Mouse (Mus musculus) MEL (cell line): ENCODE measurements at regions not wholly inside any gene's neighbourhood (a gene's known extent, or its start where the extent isn't known, plus 50 kb on each side); places are given as distances from the start of the nearest gene placed in this dataset.

Source experiments
- DNase-seq: peaks from one replicate; pipeline ENCODE4 v3.0.0; 2011; ENCODE audit warnings: low read depth, low spot score
- H3K27ac ChIP-seq: 2 replicates; pipeline ENCODE4 v1.5.1; 2012; ENCODE audit warnings: low read depth, mild to moderate bottlenecking, control low read depth, low read length, moderate library complexity; ENCODE audit not compliant: control insufficient read depth
- H3K27me3 ChIP-seq, 2 experiments: fragments of 150-350 bp in 1 of 2; sonication (generic) in 1 of 2; 2 replicates each; pipeline ENCODE4 v1.6.1; 2012; ENCODE audit warnings: low read length in 2 of 2, mild to moderate bottlenecking in 2 of 2, improper control_type of control experiment in 1 of 2, moderate library complexity in 1 of 2; ENCODE audit not compliant: insufficient read depth in 2 of 2, control insufficient read depth in 1 of 2
- H3K36me3 ChIP-seq, 2 experiments: 2 replicates each; pipeline ENCODE4 v1.6.1; 2012 to 2014; ENCODE audit warnings: low read length in 2 of 2, improper control_type of control experiment in 1 of 2, inconsistent platforms in 1 of 2, mild to moderate bottlenecking in 1 of 2; ENCODE audit not compliant: insufficient read depth in 2 of 2, control insufficient read depth in 1 of 2
- H3K4me1 ChIP-seq, 2 experiments: fragments of 150-350 bp in 1 of 2; sonication (generic) in 1 of 2; 2 replicates each; pipeline ENCODE4 v1.6.1; 2012; ENCODE audit warnings: low read length in 2 of 2, improper control_type of control experiment in 1 of 2, mild to moderate bottlenecking in 1 of 2; ENCODE audit not compliant: insufficient read depth in 2 of 2, control insufficient read depth in 1 of 2
- H3K4me3 ChIP-seq, 2 experiments: fragments of 150-350 bp in 1 of 2; sonication (generic) in 1 of 2; 2 replicates each; pipeline ENCODE4 v1.5.1; 2012; ENCODE audit warnings: low read depth in 2 of 2, low read length in 2 of 2, mild to moderate bottlenecking in 2 of 2, moderate library complexity in 2 of 2, control low read depth in 1 of 2, improper control_type of control experiment in 1 of 2; ENCODE audit not compliant: control insufficient read depth in 1 of 2, insufficient read depth in 1 of 2
- H3K79me2 ChIP-seq: 2 replicates; pipeline ENCODE4 v1.6.1; 2012; ENCODE audit warnings: mild to moderate bottlenecking, low read length, moderate library complexity; ENCODE audit not compliant: control insufficient read depth, poor library complexity, insufficient read depth
- H3K9ac ChIP-seq: 2 replicates; pipeline ENCODE4 v1.6.1; 2012; ENCODE audit warnings: low read depth, mild to moderate bottlenecking, control low read depth, low read length, moderate library complexity; ENCODE audit not compliant: control insufficient read depth, poor library complexity, severe bottlenecking
- H3K9me3 ChIP-seq: fragments of 150-350 bp; sonication (generic); replicated peaks from 2 replicates; pipeline ENCODE4 v1.6.1; 2012; ENCODE audit warnings: mild to moderate bottlenecking, low read length, improper control_type of control experiment, moderate library complexity; ENCODE audit not compliant: insufficient read depth
- BHLHE40 ChIP-seq: IDR thresholded peaks from 2 replicates; pipeline ENCODE4 v1.6.1; 2012; ENCODE audit warnings: low read depth, mild to moderate bottlenecking, inconsistent platforms, low read length, improper control_type of control experiment, borderline replicate concordance
- CTCF ChIP-seq, 3 experiments: IDR thresholded peaks in 2 of 3; conservative IDR thresholded peaks in 1 of 3; 2 replicates each; pipeline ENCODE4 v1.5.1; 2011 to 2012; ENCODE audit warnings: low read length in 3 of 3, low read depth in 2 of 3, mild to moderate bottlenecking in 2 of 3, improper control_type of control experiment in 1 of 3, inconsistent platforms in 1 of 3, mixed read lengths in 1 of 3, moderate library complexity in 1 of 3; ENCODE audit not compliant: control insufficient read depth in 1 of 3, insufficient read depth in 1 of 3, poor library complexity in 1 of 3, severe bottlenecking in 1 of 3
- E2F4 ChIP-seq: IDR thresholded peaks from 2 replicates; pipeline ENCODE4 v1.6.1; 2011; ENCODE audit warnings: low read depth, low read length, improper control_type of control experiment, borderline replicate concordance
- ELF1 ChIP-seq: IDR thresholded peaks from 2 replicates; pipeline ENCODE4 v1.6.1; 2014; ENCODE audit warnings: low read depth, mild to moderate bottlenecking, inconsistent platforms, low read length, improper control_type of control experiment, moderate library complexity
- EP300 ChIP-seq, 2 experiments: IDR thresholded peaks; 2 replicates each; pipeline ENCODE4 v1.6.1; 2011; ENCODE audit warnings: improper control_type of control experiment in 2 of 2, low read length in 2 of 2, low read depth in 1 of 2, mild to moderate bottlenecking in 1 of 2
- ETS1 ChIP-seq: IDR thresholded peaks from 2 replicates; pipeline ENCODE4 v1.6.1; 2012; ENCODE audit warnings: low read depth, mild to moderate bottlenecking, inconsistent platforms, low read length, improper control_type of control experiment, moderate library complexity
- GABPA ChIP-seq: IDR thresholded peaks from 2 replicates; pipeline ENCODE4 v1.6.1; 2012; ENCODE audit warnings: low read depth, mild to moderate bottlenecking, inconsistent platforms, low read length, improper control_type of control experiment, moderate library complexity
- HCFC1 ChIP-seq: IDR thresholded peaks from 2 replicates; pipeline ENCODE4 v1.6.1; 2012; ENCODE audit warnings: low read depth, mild to moderate bottlenecking, inconsistent platforms, low read length, improper control_type of control experiment, moderate library complexity
- JUND ChIP-seq: IDR thresholded peaks from 2 replicates; pipeline ENCODE4 v1.6.1; 2011; ENCODE audit warnings: low read depth, mild to moderate bottlenecking, improper control_type of control experiment, low read length
- MAX ChIP-seq: IDR thresholded peaks from 2 replicates; pipeline ENCODE4 v1.6.1; 2011; ENCODE audit warnings: low read length, improper control_type of control experiment
- MAZ ChIP-seq: IDR thresholded peaks from 2 replicates; pipeline ENCODE4 v1.6.1; 2012; ENCODE audit warnings: low read depth, mild to moderate bottlenecking, inconsistent platforms, low read length, improper control_type of control experiment
- MYC ChIP-seq: IDR thresholded peaks from 2 replicates; pipeline ENCODE4 v1.6.1; 2011; ENCODE audit warnings: low read depth, mild to moderate bottlenecking, low read length, improper control_type of control experiment, moderate library complexity
- POLR2AphosphoS2 ChIP-seq: IDR thresholded peaks from 2 replicates; pipeline ENCODE4 v1.6.1; 2011; ENCODE audit warnings: low read length, improper control_type of control experiment
- SIN3A ChIP-seq: IDR thresholded peaks from 2 replicates; pipeline ENCODE4 v1.6.1; 2012; ENCODE audit warnings: low read length, improper control_type of control experiment, inconsistent platforms
- SMC3 ChIP-seq: IDR thresholded peaks from 2 replicates; pipeline ENCODE4 v1.6.1; 2011; ENCODE audit warnings: low read depth, low read length, improper control_type of control experiment
- TCF12 ChIP-seq: IDR thresholded peaks from 2 replicates; pipeline ENCODE4 v1.6.1; 2014; ENCODE audit warnings: low read depth, mild to moderate bottlenecking, inconsistent platforms, low read length, improper control_type of control experiment, moderate library complexity
- UBTF ChIP-seq: IDR thresholded peaks from 2 replicates; pipeline ENCODE4 v1.6.1; 2012; ENCODE audit warnings: low read depth, mild to moderate bottlenecking, inconsistent platforms, low read length, improper control_type of control experiment, moderate library complexity, borderline replicate concordance; ENCODE audit not compliant: insufficient read depth
- ZMIZ1 ChIP-seq: IDR thresholded peaks from 2 replicates; pipeline ENCODE4 v1.6.1; 2012; ENCODE audit warnings: low read depth, mild to moderate bottlenecking, inconsistent platforms, low read length, improper control_type of control experiment, moderate library complexity
- ZNF384 ChIP-seq: IDR thresholded peaks from 2 replicates; pipeline ENCODE4 v1.6.1; 2012; ENCODE audit warnings: low read depth, mild to moderate bottlenecking, inconsistent platforms, low read length, improper control_type of control experiment

DNA sequence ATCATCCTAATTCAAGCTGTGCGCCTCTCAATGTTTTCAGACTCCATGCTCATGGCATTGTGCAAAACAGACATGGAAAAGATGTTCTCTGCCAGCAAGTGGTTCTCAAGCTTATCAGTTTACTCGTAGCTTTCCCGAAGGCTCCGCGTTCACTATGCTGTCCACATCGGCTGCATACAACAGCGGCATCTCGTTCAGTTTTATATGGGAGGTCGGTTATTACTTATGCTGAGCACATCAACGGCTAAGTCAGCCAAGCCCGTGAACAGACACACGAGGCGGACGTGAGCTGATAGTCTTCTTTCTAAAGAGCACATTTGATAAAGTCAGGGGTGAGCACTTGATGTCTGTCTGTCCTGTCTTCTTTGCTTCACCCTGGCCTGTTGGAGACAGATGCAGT, 179.0 kb downstream of the Cog6 start:
- no peak for TF ChIP-seq TCF12
- TF ChIP-seq UBTF: no peak
- no peak for TF ChIP-seq MYC
- TF ChIP-seq HCFC1: no peak
- DNase-seq: no peak
- Histone ChIP-seq H3K9me3 (no peaks in the 10 kb centered on the region), H3K27me3 (no peaks in the 10 kb centered on the region), H3K9ac (no peak overlapping the region), H3K4me3 (no peak overlapping the region), H3K27ac (no peak overlapping the region), H3K79me2 (no peaks in the 10 kb centered on the region), H3K4me1 (no peaks in the 10 kb centered on the region), H3K36me3 (no peaks in the 10 kb centered on the region)

DNA sequence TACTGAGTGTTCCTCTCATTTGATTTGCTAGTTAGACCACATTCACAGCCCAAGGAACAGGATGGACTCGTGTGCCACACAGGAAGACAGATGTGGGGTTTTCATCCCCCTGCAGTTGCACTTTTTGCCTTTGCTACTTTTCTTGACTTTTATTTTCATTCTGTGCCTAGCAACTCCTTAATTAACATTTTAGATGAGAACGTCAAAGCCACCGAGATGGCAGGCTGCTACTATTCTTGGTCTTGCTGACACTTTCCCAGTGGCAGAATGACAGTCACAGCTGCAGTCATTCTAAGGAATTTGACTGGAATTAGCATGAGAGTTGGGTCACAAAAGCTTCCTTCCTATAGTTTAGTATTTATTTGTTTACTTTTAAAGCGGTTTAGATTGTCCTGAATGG, 179.5 kb downstream of the Cog6 start:
- Histone ChIP-seq H3K4me3 (no peak overlapping the region), H3K4me1 (no peaks in the 10 kb centered on the region), H3K9me3 (no peaks in the 10 kb centered on the region), H3K79me2 (no peaks in the 10 kb centered on the region), H3K9ac (no peak overlapping the region), H3K27me3 (no peaks in the 10 kb centered on the region), H3K36me3 (no peaks in the 10 kb centered on the region), H3K27ac (no peak overlapping the region)
- TF ChIP-seq CTCF (IDR thresholded peaks at IDR 0.05 in 2 of 3, conservative IDR thresholded peaks at IDR 0.05 in 1 of 3; ENCODE audit: control insufficient read depth in 1 of 3, insufficient read depth in 1 of 3, low read depth in 2 of 3, low read length in 3 of 3, poor library complexity in 1 of 3, severe bottlenecking in 1 of 3) (no peak), SMC3 (no peak), POLR2AphosphoS2 (no peak), ETS1 (no peak), ELF1 (no peak), GABPA (no peak), EP300 (IDR thresholded peaks at IDR 0.05; ENCODE audit: low read depth in 1 of 2, low read length in 2 of 2) (no peak), ZNF384 (no peak), MAX (no peak), HCFC1 (no peak), BHLHE40 (no peak), E2F4 (no peak), ZMIZ1 (no peak), MAZ (no peak), SIN3A (no peak), TCF12 (no peak), JUND (no peak)
- DNase-seq: no peak
